Mouse (Mus musculus): ENCODE results near the gene Prrx2.

GRCm38 (mm10) chr2:30904991-30905390 lies 70.2 kb downstream of the Prrx2 start:
- TF ChIP-seq CTCF (IDR thresholded peaks at IDR 0.05; ENCODE audit: low read depth) (no peak), EP300 (IDR thresholded peaks at IDR 0.05; ENCODE audit: low read depth) (no peak)

Data from heart, postnatal 0 days (tissue).